Mouse (Mus musculus) midbrain, embryonic 11.5 days (tissue): ENCODE measurements around the gene Spata5. TPM values are rescaled to one million over a fixed set of nuclear protein-coding genes. Genes with fewer than 3 reads are reported as not detected.

Experiments used
- ATAC-seq: fragments of 200-750 bp; cut with Nextera tagmentation; 2 replicates; pipeline ENCODE4 v1.8.0; 2017; ENCODE audit warnings: moderate TSS enrichment, moderate library complexity; ENCODE audit not compliant: low FRiP score
- DNase-seq: peaks from one replicate; pipeline ENCODE4 v3.0.0; 2015; ENCODE audit warnings: low spot score; ENCODE audit errors: missing footprints
- H3K27ac ChIP-seq: fragments of 300-500 bp; sonication (generic); 2 replicates; pipeline ENCODE4 v1.5.1; 2014; ENCODE audit warnings: low read depth, low read length
- H3K27me3 ChIP-seq: fragments of 300-500 bp; sonication (generic); 2 replicates; pipeline ENCODE4 v1.6.1; 2014; ENCODE audit warnings: mild to moderate bottlenecking, low read length, moderate library complexity, mixed read lengths; ENCODE audit not compliant: control insufficient read depth, insufficient read depth
- H3K36me3 ChIP-seq: fragments of 300-500 bp; sonication (generic); 2 replicates; pipeline ENCODE4 v1.6.1; 2014; ENCODE audit warnings: mild to moderate bottlenecking, low read length, moderate library complexity, mixed read lengths; ENCODE audit not compliant: control insufficient read depth, insufficient read depth
- H3K4me1 ChIP-seq: fragments of 300-500 bp; sonication (generic); 2 replicates; pipeline ENCODE4 v1.6.1; 2014; ENCODE audit warnings: low read length; ENCODE audit not compliant: control insufficient read depth, insufficient read depth
- H3K4me2 ChIP-seq: fragments of 300-500 bp; sonication (generic); 2 replicates; pipeline ENCODE4 v1.6.1; 2014; ENCODE audit warnings: mild to moderate bottlenecking, moderate library complexity
- H3K4me3 ChIP-seq: fragments of 300-500 bp; sonication (generic); 2 replicates; pipeline ENCODE4 v1.5.1; 2014; ENCODE audit warnings: low read depth, low read length
- H3K9ac ChIP-seq: fragments of 300-500 bp; sonication (generic); 2 replicates; pipeline ENCODE4 v1.6.1; 2014; ENCODE audit warnings: low read length
- H3K9me3 ChIP-seq: fragments of 300-500 bp; sonication (generic); 2 replicates; pipeline ENCODE4 v1.6.1; 2016; ENCODE audit warnings: low read length; ENCODE audit not compliant: control insufficient read depth
- WGBS: fragments of 180-500 bp; shearing (Covaris S2); extraction: QIAGEN DNeasy Blood & Tissue Kit; methylation state at CpG from one replicate; pipeline ENCODE4 v1.1.7; 2014; 5-methylcytosine and 5-hydroxymethylcytosine counted together
- polyA plus RNA-seq: library from polyadenylated mRNA; unstranded; fragments of >200 nt; fragmentation: Nextera tagmentation; extraction: Ambion mirVana; gene quantifications from 2 replicates; pipeline ENCODE4 v1.2.1, GENCODE M21; 2014

The Spata5 gene
- polyA plus RNA-seq, 1 experiment from 2014 or later = 42.3 TPM

GRCm38 (mm10) chr3:37551486-37551885 is 131.8 kb downstream of the Spata5 start:
- no peaks in the 10 kb centered on the region for H3K27me3 ChIP-seq
- DNase-seq (peak; percentile 62), ATAC-seq (no peak)
- H3K9me3 ChIP-seq = no peaks in the 10 kb centered on the region
- no peak overlapping the region for H3K9ac ChIP-seq
- no peaks in the 10 kb centered on the region for H3K4me1 ChIP-seq
- no peak overlapping the region for H3K4me3 ChIP-seq
- no peaks in the 10 kb centered on the region for H3K36me3 ChIP-seq
- no peak overlapping the region for H3K4me2 ChIP-seq
- 81% methylated on average over 1 of the region's 1 CpGs for WGBS
- no peak overlapping the region for H3K27ac ChIP-seq

GRCm38 (mm10) chr3:37552244-37552643 is 132.5 kb downstream of the Spata5 start:
- no peaks in the 10 kb centered on the region for H3K36me3 ChIP-seq
- no peak for ATAC-seq
- DNase-seq = no peak
- 86% methylated on average over 3 of the region's 3 CpGs for WGBS
- no peak overlapping the region for H3K9ac ChIP-seq
- no peaks in the 10 kb centered on the region for H3K4me1 ChIP-seq
- H3K4me2 ChIP-seq = no peak overlapping the region
- no peak overlapping the region for H3K27ac ChIP-seq
- H3K27me3 ChIP-seq = no peaks in the 10 kb centered on the region
- H3K9me3 ChIP-seq = no peaks in the 10 kb centered on the region
- H3K4me3 ChIP-seq = no peak overlapping the region

DNA sequence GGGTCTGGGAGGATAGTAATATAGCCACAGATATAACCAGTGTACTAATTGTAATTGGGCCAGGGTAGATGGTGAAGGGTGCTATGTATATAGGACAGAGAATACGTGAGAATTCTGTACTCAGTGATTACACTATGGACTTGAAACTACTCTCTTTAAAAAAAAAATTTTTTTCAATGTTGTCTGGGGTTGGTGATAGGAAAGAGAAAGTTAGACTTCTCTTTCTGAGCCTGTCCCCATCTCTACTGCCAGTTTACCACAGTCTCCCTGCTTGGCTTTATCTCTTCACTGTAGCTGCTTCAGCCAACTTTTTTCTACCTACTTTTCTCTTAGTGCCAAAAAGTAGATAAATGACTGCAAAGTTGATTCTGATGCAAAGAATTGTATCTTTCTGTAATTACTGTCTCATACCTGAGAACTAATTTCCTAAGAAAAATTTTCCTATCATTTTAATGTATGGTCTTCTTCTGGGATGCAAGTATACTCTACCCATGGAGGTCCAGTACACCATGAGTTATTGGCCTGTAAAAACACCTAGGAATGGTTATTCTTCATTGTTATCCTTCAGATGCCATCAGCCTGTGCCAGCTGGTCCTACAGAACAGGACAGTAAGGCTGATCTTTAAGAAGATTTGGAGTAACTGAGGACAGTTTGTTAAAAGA is 133.8 kb downstream of the Spata5 start:
- no peak overlapping the region for H3K9ac ChIP-seq
- WGBS = 87% methylated on average over 1 of the region's 1 CpGs

GRCm38 (mm10) chr3:37556412-37557113 is 136.9 kb downstream of the Spata5 start:
- H3K4me3 ChIP-seq = no peak overlapping the region
- no peak overlapping the region for H3K27ac ChIP-seq
- H3K9ac ChIP-seq = no peak overlapping the region
- DNase-seq = peak; percentile 82
- 78% methylated on average over 7 of the region's 7 CpGs for WGBS
- no peak for ATAC-seq
- H3K9me3 ChIP-seq = no peaks in the 10 kb centered on the region
- no peak overlapping the region for H3K4me2 ChIP-seq
- H3K36me3 ChIP-seq = no peaks in the 10 kb centered on the region
- H3K4me1 ChIP-seq = no peaks in the 10 kb centered on the region
- H3K27me3 ChIP-seq = no peaks in the 10 kb centered on the region

More for the DNA sequence above, 133.8 kb downstream of the Spata5 start:
- no peaks in the 10 kb centered on the region for H3K27me3 ChIP-seq
- H3K36me3 ChIP-seq = no peaks in the 10 kb centered on the region
- H3K27ac ChIP-seq = no peak overlapping the region
- no peaks in the 10 kb centered on the region for H3K4me1 ChIP-seq
- H3K4me2 ChIP-seq = no peak overlapping the region
- H3K4me3 ChIP-seq = no peak overlapping the region
- no peaks in the 10 kb centered on the region for H3K9me3 ChIP-seq
- DNase-seq (peak; percentile 76), ATAC-seq (no peak)

- Histone ChIP-seq H3K4me2 (no peak overlapping the region), H3K4me1 (no peaks in the 10 kb centered on the region), H3K9ac (no peak overlapping the region), H3K4me3 (no peak overlapping the region), H3K36me3 (no peaks in the 10 kb centered on the region), H3K9me3 (no peaks in the 10 kb centered on the region), H3K27ac (no peak overlapping the region), H3K27me3 (no peaks in the 10 kb centered on the region)
- 81% methylated on average over 4 of the region's 4 CpGs for WGBS
- no peak for ATAC-seq
- peak; percentile 74 for DNase-seq
These were observed 138.2 kb downstream of the Spata5 start for GRCm38 (mm10) chr3:37557741-37558479.

DNA sequence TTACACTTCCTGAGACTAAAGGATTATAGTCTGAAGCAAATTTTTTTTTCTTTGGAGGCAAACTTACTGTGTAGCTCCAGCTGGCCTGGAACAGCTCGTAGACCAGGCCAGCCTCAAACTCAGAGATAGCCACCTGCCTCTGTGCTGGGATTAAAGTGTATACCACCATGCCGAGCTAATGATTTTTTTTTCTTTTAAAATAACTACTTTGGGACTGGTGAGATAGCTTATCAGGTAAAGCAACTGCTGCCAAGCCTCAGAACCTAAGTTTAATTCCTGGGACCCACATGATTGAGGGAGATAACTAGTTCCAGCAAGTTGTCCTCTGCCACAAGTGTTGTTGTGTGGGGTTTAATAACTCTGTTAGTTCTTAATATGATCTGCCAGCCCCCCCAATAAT is 139.6 kb downstream of the Spata5 start:
- Histone ChIP-seq H3K27ac (no peak overlapping the region), H3K27me3 (no peaks in the 10 kb centered on the region), H3K4me3 (no peak overlapping the region), H3K4me2 (no peak overlapping the region), H3K9me3 (no peaks in the 10 kb centered on the region), H3K36me3 (no peaks in the 10 kb centered on the region), H3K4me1 (no peaks in the 10 kb centered on the region), H3K9ac (no peak overlapping the region)
- whole genome bisulfite sequencing = 87% methylated on average over 2 of the region's 2 CpGs
- no peak for ATAC-seq
- peak; percentile 45 for DNase-seq

DNA sequence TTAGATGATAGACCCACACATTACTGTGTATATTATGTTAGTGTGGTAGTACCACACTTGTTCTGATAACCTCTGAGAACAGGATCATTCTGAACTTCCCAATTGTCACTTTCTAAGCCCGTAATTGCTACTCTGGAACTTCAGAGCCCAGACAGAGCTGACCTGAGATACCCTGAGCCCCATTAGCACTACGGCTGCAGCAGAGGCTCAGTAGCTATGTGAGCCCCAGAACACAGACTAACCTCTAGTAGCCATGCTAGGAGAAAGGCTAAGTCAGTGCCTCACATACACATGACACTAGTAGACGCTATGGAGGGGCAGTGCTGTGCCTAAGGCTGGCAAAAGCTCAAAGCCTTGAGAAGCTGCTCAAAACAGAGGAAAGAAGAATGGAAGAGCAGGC is 141.8 kb downstream of the Spata5 start:
- Histone ChIP-seq H3K9ac (no peak overlapping the region), H3K4me3 (no peak overlapping the region), H3K4me1 (no peaks in the 10 kb centered on the region), H3K9me3 (no peaks in the 10 kb centered on the region), H3K27me3 (no peaks in the 10 kb centered on the region), H3K4me2 (no peak overlapping the region), H3K36me3 (no peaks in the 10 kb centered on the region), H3K27ac (no peak overlapping the region)
- no peak for ATAC-seq
- WGBS = 94% methylated on average over 3 of the region's 3 CpGs
- peak; percentile 68 for DNase-seq

DNA sequence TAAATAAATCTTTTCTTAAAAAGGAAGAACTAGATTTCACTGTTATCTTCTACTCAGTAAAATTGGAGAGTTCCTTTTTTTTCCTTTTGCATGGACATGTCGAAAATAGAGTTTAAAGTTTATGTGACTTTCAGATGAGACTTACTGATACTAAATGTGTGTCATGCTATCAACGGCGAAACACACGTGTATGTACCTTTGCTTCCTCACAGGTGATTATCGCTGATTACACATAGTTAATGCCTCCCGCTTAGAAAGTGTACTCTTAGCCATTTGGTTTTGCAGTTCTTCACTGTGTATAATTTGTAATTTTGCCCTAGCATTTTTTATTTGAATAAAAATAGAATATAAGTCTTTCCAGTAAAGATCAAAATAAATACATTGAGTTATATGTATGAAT is 146.4 kb downstream of the Spata5 start:
- no peak overlapping the region for H3K4me2 ChIP-seq
- H3K27me3 ChIP-seq = no peaks in the 10 kb centered on the region
- H3K9ac ChIP-seq = no peak overlapping the region
- H3K9me3 ChIP-seq = no peaks in the 10 kb centered on the region
- H3K27ac ChIP-seq = no peak overlapping the region
- no peaks in the 10 kb centered on the region for H3K36me3 ChIP-seq
- no peak for DNase-seq
- no peak overlapping the region for H3K4me3 ChIP-seq
- ATAC-seq = no peak
- H3K4me1 ChIP-seq = peaks cover 20% of the 10 kb centered on the region
- WGBS = 93% methylated on average over 6 of the region's 6 CpGs

DNA sequence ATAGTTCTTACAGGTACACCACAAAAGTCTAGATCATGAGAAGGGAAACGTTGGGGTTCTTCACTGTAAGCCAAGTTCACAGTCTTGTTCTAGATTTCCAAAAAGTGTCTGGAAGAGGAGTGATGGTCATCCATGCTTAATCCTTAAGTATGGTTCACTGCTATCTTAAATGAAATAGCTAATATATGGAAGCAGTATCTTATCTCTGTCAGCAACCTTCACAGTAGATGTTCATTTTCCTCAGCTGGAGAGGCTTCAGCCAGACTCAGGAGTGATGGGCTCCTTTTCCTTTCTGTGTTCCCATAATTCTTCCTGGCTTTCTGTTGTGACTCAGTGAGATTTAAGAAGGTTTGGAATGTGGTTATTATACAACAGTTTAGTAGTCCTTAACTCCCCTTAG is 147.8 kb downstream of the Spata5 start:
- Histone ChIP-seq H3K4me3 (no peak overlapping the region), H3K27ac (no peak overlapping the region), H3K4me1 (peaks cover 20% of the 10 kb centered on the region), H3K4me2 (no peak overlapping the region), H3K9ac (no peak overlapping the region), H3K27me3 (no peaks in the 10 kb centered on the region), H3K9me3 (no peaks in the 10 kb centered on the region), H3K36me3 (no peaks in the 10 kb centered on the region)
- DNase-seq = peak; percentile 37
- WGBS = 89% methylated on average over 1 of the region's 1 CpGs
- ATAC-seq = no peak
